Mouse (Mus musculus): ENCODE data around the gene Itih4. TPM values are rescaled to one million over a fixed set of nuclear protein-coding genes. Genes with fewer than 3 reads are reported as not detected.

Gene Itih4
- 4.3 TPM for polyA plus RNA-seq (2015; fragmentation: Illumina TruSeq; extraction: RNeasy Lipid Tissue Mini Kit (QIAGEN cat#74804); ENCODE audit: insufficient read depth, low read depth, low replicate concordance)

GRCm38 (mm10) chr14:30886204-30886603, at the start of gene Itih4:
Itih4 (plus strand) TSS chr14:30886476.

GRCm38 (mm10) chr14:30878958-30879571, 7.2 kb upstream of the Itih4 start, which contains the start of gene Mustn1:
Mustn1 (plus strand) TSS chr14:30879200.

GRCm38 (mm10) chr14:30923375-30924105, 37.3 kb downstream of the Itih4 start, which contains the start of gene Itih3:
Itih3 (minus strand) TSS chr14:30923760.

GRCm38 (mm10) chr14:30943038-30943437, 56.8 kb downstream of the Itih4 start, which contains the start of gene Itih1:
Itih1 (minus strand) TSS chr14:30943289.

GRCm38 (mm10) chr14:30951154-30951825, 65.0 kb downstream of the Itih4 start, which contains the start of gene Nek4:
Nek4 (plus strand) TSS chr14:30951377.

Other genes starting within 250 kb of the Itih4 start
- 3.4 TPM for gene Rft1, start 232.1 kb upstream of the Itih4 start, polyA plus RNA-seq (2015; fragmentation: Illumina TruSeq; extraction: RNeasy Lipid Tissue Mini Kit (QIAGEN cat#74804); ENCODE audit: insufficient read depth, low read depth, low replicate concordance)
- 1.4 TPM for gene Sfmbt1, start 171.6 kb upstream of the Itih4 start, polyA plus RNA-seq (2015; fragmentation: Illumina TruSeq; extraction: RNeasy Lipid Tissue Mini Kit (QIAGEN cat#74804); ENCODE audit: insufficient read depth, low read depth, low replicate concordance)
- 2.0 TPM for gene Tmem110, start 60.9 kb upstream of the Itih4 start, polyA plus RNA-seq (2015; fragmentation: Illumina TruSeq; extraction: RNeasy Lipid Tissue Mini Kit (QIAGEN cat#74804); ENCODE audit: insufficient read depth, low read depth, low replicate concordance)
- 10.4 TPM for gene Mustn1, start 7.3 kb upstream of the Itih4 start, polyA plus RNA-seq (2015; fragmentation: Illumina TruSeq; extraction: RNeasy Lipid Tissue Mini Kit (QIAGEN cat#74804); ENCODE audit: insufficient read depth, low read depth, low replicate concordance)
- gene Itih3, start 37.3 kb downstream of the Itih4 start, polyA plus RNA-seq (2015; fragmentation: Illumina TruSeq; extraction: RNeasy Lipid Tissue Mini Kit (QIAGEN cat#74804); ENCODE audit: insufficient read depth, low read depth, low replicate concordance) = 0.31 TPM
- not detected for gene Itih1, start 56.8 kb downstream of the Itih4 start, polyA plus RNA-seq (2015; fragmentation: Illumina TruSeq; extraction: RNeasy Lipid Tissue Mini Kit (QIAGEN cat#74804); ENCODE audit: insufficient read depth, low read depth, low replicate concordance)
- 2.4 TPM for gene Nek4, start 64.9 kb downstream of the Itih4 start, polyA plus RNA-seq (2015; fragmentation: Illumina TruSeq; extraction: RNeasy Lipid Tissue Mini Kit (QIAGEN cat#74804); ENCODE audit: insufficient read depth, low read depth, low replicate concordance)
- 30.6 TPM for gene Glt8d1, start 114.9 kb downstream of the Itih4 start, polyA plus RNA-seq (2015; fragmentation: Illumina TruSeq; extraction: RNeasy Lipid Tissue Mini Kit (QIAGEN cat#74804); ENCODE audit: insufficient read depth, low read depth, low replicate concordance)
- 75.8 TPM for gene Spcs1, start 115.2 kb downstream of the Itih4 start, polyA plus RNA-seq (2015; fragmentation: Illumina TruSeq; extraction: RNeasy Lipid Tissue Mini Kit (QIAGEN cat#74804); ENCODE audit: insufficient read depth, low read depth, low replicate concordance)
- 6.9 TPM for gene Pbrm1, start 132.7 kb downstream of the Itih4 start, polyA plus RNA-seq (2015; fragmentation: Illumina TruSeq; extraction: RNeasy Lipid Tissue Mini Kit (QIAGEN cat#74804); ENCODE audit: insufficient read depth, low read depth, low replicate concordance)
- 31.7 TPM for gene Gnl3, start 132.7 kb downstream of the Itih4 start, polyA plus RNA-seq (2015; fragmentation: Illumina TruSeq; extraction: RNeasy Lipid Tissue Mini Kit (QIAGEN cat#74804); ENCODE audit: insufficient read depth, low read depth, low replicate concordance)
- gene Smim4, start 242.5 kb downstream of the Itih4 start, polyA plus RNA-seq (2015; fragmentation: Illumina TruSeq; extraction: RNeasy Lipid Tissue Mini Kit (QIAGEN cat#74804); ENCODE audit: insufficient read depth, low read depth, low replicate concordance) = 7.6 TPM
- gene Nt5dc2, start 244.6 kb downstream of the Itih4 start, polyA plus RNA-seq (2015; fragmentation: Illumina TruSeq; extraction: RNeasy Lipid Tissue Mini Kit (QIAGEN cat#74804); ENCODE audit: insufficient read depth, low read depth, low replicate concordance) = 7.7 TPM